Mouse (Mus musculus) heart, postnatal 0 days (tissue): Measurements from ENCODE around the gene Bloc1s1. TPM values are rescaled to one million over a fixed set of nuclear protein-coding genes. Genes with fewer than 3 reads are reported as not detected.

Experiments used
- ATAC-seq: fragments of 200-750 bp; cut with Nextera tagmentation; 2 replicates; pipeline ENCODE4 v1.8.0; 2017; ENCODE audit warnings: low read depth, moderate number of reproducible peaks, moderate library complexity; ENCODE audit not compliant: insufficient read depth
- DNase-seq: peaks from one replicate; pipeline ENCODE4 v3.0.0-alpha.2; 2016; ENCODE audit warnings: low spot score
- H3K27ac ChIP-seq: fragments of 300-500 bp; sonication (generic); 2 replicates; pipeline ENCODE4 v1.5.1; 2014; ENCODE audit warnings: low read depth, mild to moderate bottlenecking
- H3K27me3 ChIP-seq: fragments of 300-500 bp; sonication (generic); 2 replicates; pipeline ENCODE4 v1.6.1; 2014; ENCODE audit warnings: low read length, mixed read lengths; ENCODE audit not compliant: control insufficient read depth, insufficient read depth
- H3K36me3 ChIP-seq: fragments of 300-500 bp; sonication (generic); replicated peaks from 2 replicates; pipeline ENCODE4 v1.6.1; 2014; ENCODE audit warnings: low read length, mixed read lengths; ENCODE audit not compliant: control insufficient read depth, insufficient read depth
- H3K4me1 ChIP-seq: fragments of 300-500 bp; sonication (generic); 2 replicates; pipeline ENCODE4 v1.6.1; 2014; ENCODE audit warnings: antibody characterized with exemption; ENCODE audit not compliant: control insufficient read depth, insufficient read depth
- H3K4me2 ChIP-seq: fragments of 300-500 bp; sonication (generic); 2 replicates; pipeline ENCODE4 v1.6.1; 2014; ENCODE audit warnings: low read depth, mild to moderate bottlenecking, low read length, moderate library complexity
- H3K4me3 ChIP-seq: fragments of 300-500 bp; sonication (generic); 2 replicates; pipeline ENCODE4 v1.5.1; 2014; ENCODE audit warnings: low read depth, low read length
- H3K9ac ChIP-seq: fragments of 300-500 bp; sonication (generic); replicated peaks from 2 replicates; pipeline ENCODE4 v1.6.1; 2014; ENCODE audit warnings: low read depth, low read length, mixed read lengths
- H3K9me3 ChIP-seq: fragments of 300-500 bp; sonication (generic); replicated peaks from 2 replicates; pipeline ENCODE4 v1.6.1; 2016; ENCODE audit warnings: low read length; ENCODE audit not compliant: control insufficient read depth
- CTCF ChIP-seq: IDR thresholded peaks from 2 replicates; pipeline ENCODE4 v1.5.1; 2016; ENCODE audit warnings: antibody characterized with exemption, control low read depth, low read depth
- EP300 ChIP-seq: IDR thresholded peaks from 2 replicates; pipeline ENCODE4 v1.6.1; 2016; ENCODE audit warnings: antibody characterized with exemption, low read depth
- WGBS: fragments of 180-500 bp; shearing (Covaris S2); extraction: QIAGEN DNeasy Blood & Tissue Kit; methylation state at CpG from one replicate; pipeline ENCODE4 v1.1.7; 2014; 5-methylcytosine and 5-hydroxymethylcytosine counted together
- polyA plus RNA-seq: library from polyadenylated mRNA; unstranded; fragments of >200 nt; fragmentation: Nextera tagmentation; extraction: Ambion mirVana; gene quantifications from 2 replicates; pipeline ENCODE4 v1.2.1, GENCODE M21; 2015
- total RNA-seq: library from RNA; depleted of rRNA; stranded (reverse); fragments of >200 nt; gene quantifications from 2 replicates; pipeline ENCODE4 v1.2.3, GENCODE M21; 2014; ENCODE audit warnings: low replicate concordance

Gene Bloc1s1
- total and polyA plus RNA-seq, 2 experiments from 2014 or later = 121 to 292 TPM

DNA sequence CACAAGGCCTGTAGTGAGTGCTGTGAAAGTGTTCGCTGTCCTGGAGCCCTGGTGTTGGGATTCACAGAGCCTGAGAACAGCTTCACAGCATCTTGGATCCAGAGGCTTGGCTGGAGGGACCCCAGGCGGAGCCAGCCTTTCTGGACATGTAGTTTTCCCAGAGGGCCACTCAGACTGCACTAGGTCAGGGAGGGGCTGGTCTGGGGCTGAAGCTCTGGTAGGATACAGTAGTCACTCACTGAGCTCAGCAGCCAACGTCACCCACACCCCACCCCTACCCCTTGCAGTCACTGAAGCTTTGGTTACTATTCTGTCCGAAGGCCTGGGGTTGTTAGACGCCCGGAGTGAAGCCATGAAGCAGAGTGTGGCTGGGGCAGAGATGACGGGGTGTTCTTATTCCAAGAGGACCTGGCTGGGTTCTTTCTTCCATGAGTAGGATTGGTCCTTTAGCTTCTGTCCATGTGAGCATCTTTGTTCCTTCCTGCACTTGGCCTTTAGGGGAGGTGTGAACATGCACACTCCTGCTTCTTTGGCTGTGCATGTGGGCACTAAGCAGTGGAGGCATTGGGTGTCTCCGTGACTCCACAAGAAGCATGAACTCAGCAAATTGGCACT, 12.1 kb upstream of the Bloc1s1 start:
- H3K9ac ChIP-seq = no peak overlapping the region
- H3K4me2 ChIP-seq = peak overlapping the region; percentile 81
- peaks cover 23% of the 10 kb centered on the region; the same call in 1 of the 2 replicates for H3K4me1 ChIP-seq
- H3K36me3 ChIP-seq = no peaks in the 10 kb centered on the region
- no peak for DNase-seq
- no peak for ATAC-seq
- 0 out of 2 replicates have a peak overlapping the region, but pooled peaks have one; percentile 55 for H3K4me3 ChIP-seq
- no peak overlapping the region for H3K27ac ChIP-seq
- H3K27me3 ChIP-seq = peaks cover 14% of the 10 kb centered on the region; the same call in 1 of the 2 replicates
- TF ChIP-seq CTCF (no peak), EP300 (no peak)
- WGBS = 76% methylated on average over 8 of the region's 8 CpGs
- no peaks in the 10 kb centered on the region for H3K9me3 ChIP-seq

DNA sequence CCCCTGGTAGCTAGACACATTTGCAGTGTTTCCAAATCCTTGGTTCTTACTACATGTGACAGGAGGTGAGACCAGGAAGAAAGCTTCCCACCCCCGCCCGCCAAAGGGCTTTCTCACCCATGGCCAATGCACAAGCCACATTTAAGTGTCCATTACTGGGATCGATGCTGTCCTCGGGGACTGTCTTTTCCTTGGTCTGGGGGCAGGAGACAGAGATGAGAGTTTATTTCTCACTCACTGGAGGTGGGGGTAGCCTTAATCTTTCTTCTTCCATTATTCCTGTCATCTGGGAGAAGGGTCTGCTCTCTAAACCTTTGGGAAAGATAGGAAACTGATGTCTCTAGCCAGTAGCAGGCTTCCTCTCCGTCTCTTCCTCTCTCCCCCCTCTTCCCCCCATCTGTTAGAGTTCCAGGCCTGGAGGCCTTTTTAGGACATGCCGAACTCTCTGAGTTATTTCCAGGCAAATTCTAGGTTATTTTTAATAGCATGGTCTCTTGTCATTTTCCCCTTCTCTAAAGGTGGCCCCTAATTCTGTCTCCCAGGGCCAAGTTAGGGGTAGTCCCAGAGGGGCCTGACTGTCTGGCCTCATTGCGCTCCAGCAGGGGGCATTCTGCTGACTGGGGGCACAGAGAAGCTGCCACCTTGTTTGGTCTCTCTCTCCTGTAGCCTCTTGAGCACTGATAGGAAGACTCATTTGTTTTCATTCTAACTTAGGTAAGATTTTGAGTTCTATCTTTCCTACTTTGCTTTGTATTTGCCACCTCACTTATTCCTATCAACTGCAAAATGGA, 11.4 kb upstream of the Bloc1s1 start:
- TF ChIP-seq EP300 (no peak), CTCF (0 out of 2 replicates have a peak, but pooled peaks have one; percentile 7)
- H3K4me1 ChIP-seq = peaks cover 23% of the 10 kb centered on the region; the same call in 1 of the 2 replicates
- H3K9me3 ChIP-seq = no peaks in the 10 kb centered on the region
- peaks cover 14% of the 10 kb centered on the region; the same call in 1 of the 2 replicates for H3K27me3 ChIP-seq
- 56% methylated on average over 7 of the region's 7 CpGs for WGBS
- DNase-seq (no peak), ATAC-seq (no peak)
- peak overlapping the region; percentile 55 for H3K4me3 ChIP-seq
- H3K9ac ChIP-seq = no peak overlapping the region
- peak overlapping the region; percentile 81 for H3K4me2 ChIP-seq
- H3K27ac ChIP-seq = no peak overlapping the region; the same call in 1 of the 2 replicates
- H3K36me3 ChIP-seq = no peaks in the 10 kb centered on the region

DNA sequence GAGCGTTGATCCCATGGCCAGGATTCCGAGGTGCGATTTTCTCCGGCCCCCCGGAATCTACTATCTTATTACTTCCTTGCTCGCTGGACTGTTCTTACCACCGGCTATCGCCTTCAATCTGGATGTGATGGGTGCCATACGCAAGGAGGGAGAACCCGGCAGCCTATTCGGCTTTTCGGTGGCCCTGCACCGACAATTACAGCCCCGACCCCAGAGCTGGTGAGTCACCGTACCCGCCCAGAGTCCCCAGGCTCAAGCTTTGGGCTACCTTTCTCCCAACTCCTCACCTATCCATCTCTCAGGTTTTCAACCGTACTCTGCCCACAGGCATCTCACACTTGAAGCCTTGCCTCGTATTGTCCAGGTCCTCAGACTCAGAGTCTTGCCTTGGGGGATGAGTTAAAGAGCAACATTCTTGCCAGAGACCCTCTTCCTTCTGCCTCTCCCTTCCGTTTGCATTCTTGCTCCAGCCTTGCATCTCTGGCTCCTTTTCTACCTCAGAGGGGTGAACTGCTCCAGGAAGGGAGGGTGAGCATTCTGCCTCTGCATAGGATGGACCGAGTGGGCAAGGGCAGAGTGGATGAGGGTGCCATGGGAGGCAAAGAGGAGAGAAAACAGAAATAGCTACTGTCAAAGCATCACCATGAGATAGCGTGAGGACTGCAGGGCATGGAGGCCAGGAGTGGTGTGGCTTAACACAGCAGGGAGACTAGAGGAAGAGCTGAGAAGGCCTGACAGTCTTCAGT, 10.3 kb upstream of the Bloc1s1 start:
- H3K4me2 ChIP-seq = peak overlapping the region; percentile 81
- 7% methylated on average over 21 of the region's 21 CpGs for WGBS
- peaks cover 14% of the 10 kb centered on the region; the same call in 1 of the 2 replicates for H3K27me3 ChIP-seq
- peak overlapping the region; percentile 55 for H3K4me3 ChIP-seq
- no peaks in the 10 kb centered on the region for H3K9me3 ChIP-seq
- ATAC-seq (no peak), DNase-seq (no peak)
- H3K27ac ChIP-seq = no peak overlapping the region
- H3K4me1 ChIP-seq = peaks cover 32% of the 10 kb centered on the region; the same call in 1 of the 2 replicates
- no peaks in the 10 kb centered on the region for H3K36me3 ChIP-seq
- TF ChIP-seq EP300 (no peak), CTCF (no peak)
- peak overlapping the region; percentile 60 for H3K9ac ChIP-seq

DNA sequence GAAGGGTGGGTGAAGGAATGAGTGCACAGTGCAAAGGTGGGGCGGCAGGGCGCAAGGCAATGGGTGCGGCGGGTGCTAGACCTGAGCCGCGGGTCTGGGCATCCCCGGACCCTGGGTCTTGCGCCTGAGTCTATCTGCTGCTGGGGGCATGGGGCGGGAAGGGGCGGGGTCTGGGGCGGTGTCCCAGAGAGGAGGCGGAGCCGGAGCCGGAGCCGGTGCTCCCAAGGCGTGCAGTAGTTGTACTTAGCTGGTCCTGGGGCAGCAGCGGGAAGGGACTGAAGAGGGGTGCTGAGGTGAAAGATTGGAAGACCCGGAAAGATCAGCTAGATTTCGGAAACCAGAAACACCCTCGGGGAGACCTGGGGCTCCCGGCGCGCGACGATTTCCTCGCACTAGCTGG, 9.7 kb upstream of the Bloc1s1 start, which contains the start of gene Itga7:
Gene Itga7, plus strand, starts transcription at position 245 of the 400 bp plus-strand sequence.
- H3K27me3 ChIP-seq = peaks cover 14% of the 10 kb centered on the region; the same call in 1 of the 2 replicates
- H3K4me2 ChIP-seq = peak within 1 kb of the TSS; percentile 81
- H3K9me3 ChIP-seq = no peaks in the 10 kb centered on the region
- DNase-seq = no peak
- H3K36me3 ChIP-seq = no peaks in the 10 kb centered on the region
- TF ChIP-seq EP300 (no peak), CTCF (no peak)
- no peak within 1 kb of the TSS for H3K27ac ChIP-seq
- ATAC-seq = peak; percentile 55
- peaks cover 37% of the 10 kb centered on the region; the same call in 1 of the 2 replicates for H3K4me1 ChIP-seq
- H3K9ac ChIP-seq = peak within 1 kb of the TSS; percentile 60
- under 1% methylated on average over 26 of the region's 26 CpGs for WGBS
- H3K4me3 ChIP-seq = peak within 1 kb of the TSS; percentile 55

DNA sequence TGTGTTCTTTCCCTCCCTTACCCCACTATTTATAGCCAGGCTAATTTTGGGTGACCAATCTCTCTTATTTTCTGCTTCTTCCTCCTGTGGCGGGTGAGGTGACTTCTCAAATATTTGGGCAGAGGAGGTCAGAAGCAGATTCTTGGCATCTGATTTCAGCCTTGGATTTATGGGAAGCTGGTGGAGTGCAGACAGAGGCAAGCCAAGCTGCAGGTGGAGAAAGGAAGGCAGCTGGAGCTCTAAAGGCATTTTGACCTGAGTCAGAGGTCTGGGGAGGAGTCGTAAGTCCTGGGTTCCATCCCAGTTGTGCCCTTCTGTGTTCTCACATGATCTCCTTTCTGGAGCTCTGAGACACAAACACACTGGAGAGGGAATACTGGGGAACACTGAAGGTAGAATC, 7.6 kb upstream of the Bloc1s1 start:
- H3K27me3 ChIP-seq = peaks cover 14% of the 10 kb centered on the region; the same call in 1 of the 2 replicates
- H3K27ac ChIP-seq = peak overlapping the region; percentile 72
- WGBS = 17% methylated on average over 2 of the region's 2 CpGs
- ATAC-seq (peak; percentile 37; the same call in 1 of the 2 replicates), DNase-seq (no peak)
- no peak overlapping the region for H3K9ac ChIP-seq
- H3K4me3 ChIP-seq = no peak overlapping the region
- H3K4me1 ChIP-seq = peaks cover 30% of the 10 kb centered on the region; the same call in 1 of the 2 replicates
- H3K4me2 ChIP-seq = peak overlapping the region; percentile 4; the same call in 1 of the 2 replicates
- H3K36me3 ChIP-seq = no peaks in the 10 kb centered on the region
- no peaks in the 10 kb centered on the region for H3K9me3 ChIP-seq
- TF ChIP-seq CTCF (no peak), EP300 (no peak)
